Mouse (Mus musculus) heart, postnatal 25 days (tissue): Measurements from ENCODE around the gene Glipr2. TPM values are rescaled to one million over a fixed set of nuclear protein-coding genes. Genes with fewer than 3 reads are reported as not detected.

Experiments
- DNase-seq: peaks from one replicate; pipeline ENCODE4 v3.0.0; 2022; ENCODE audit warnings: low spot score
- intact Hi-C: fragments of 180-260 bp; cut with DNase I; formaldehyde crosslinking; loops from one replicate; pipeline ENCODE4 v1.15.1; 2025
- total RNA-seq, 2 experiments: library from RNA; stranded (reverse); gene quantifications; 2 replicates each; pipeline ENCODE4 v1.2.3; 2021

Glipr2 gene
- total RNA-seq, 2 experiments from 2014 or later, result 3.6 to 4.3 TPM

GRCm38 (mm10) chr4:43969373-43969772 lies 12.2 kb downstream of the Glipr2 start:
- no peak for DNase-seq
- intact Hi-C loops, result no loop called here

- intact Hi-C loops, result no loop called here
- DNase-seq, result no peak
Measured at GRCm38 (mm10) chr4:43970393-43971330, 13.5 kb downstream of the Glipr2 start.

- DNase-seq, result no peak
- intact Hi-C loops, result no loop called here
Measured at GRCm38 (mm10) chr4:43971541-43972136, 14.4 kb downstream of the Glipr2 start.

GRCm38 (mm10) chr4:43972137-43972591 lies 15.0 kb downstream of the Glipr2 start:
- intact Hi-C loops, result no loop called here
- DNase-seq, result no peak

- intact Hi-C loops, result no loop called here
- peak; percentile 76 for DNase-seq
Measured at GRCm38 (mm10) chr4:43973526-43973981, 16.4 kb downstream of the Glipr2 start.

- intact Hi-C loops, result no loop called here
- no peak for DNase-seq
Measured at GRCm38 (mm10) chr4:43974914-43975616, 17.9 kb downstream of the Glipr2 start.

- intact Hi-C loops, result no loop called here
- DNase-seq, result no peak
Measured at GRCm38 (mm10) chr4:43976223-43976740, 19.1 kb downstream of the Glipr2 start.

- intact Hi-C loops, result no loop called here
- peak; percentile 51 for DNase-seq
Measured at GRCm38 (mm10) chr4:43978521-43979443, 21.6 kb downstream of the Glipr2 start.

GRCm38 (mm10) chr4:43979746-43980145 lies 22.5 kb downstream of the Glipr2 start:
- intact Hi-C loops, result loop anchor here (5.0 kb wide), 2 partner anchors 32 to 72 kb away; no protein-coding TSS in a partner anchor
- DNase-seq, result no peak

GRCm38 (mm10) chr4:43980236-43980635 lies 23.0 kb downstream of the Glipr2 start:
- intact Hi-C loops, result loop anchor here (5.0 kb wide), 2 partner anchors 33 to 73 kb away; no protein-coding TSS in a partner anchor

GRCm38 (mm10) chr4:43980846-43981245 lies 23.6 kb downstream of the Glipr2 start:
- intact Hi-C loops, result loop anchor here (5.0 kb wide), 2 partner anchors 34 to 74 kb away; no protein-coding TSS in a partner anchor

More at GRCm38 (mm10) chr4:43980236-43980635, 23.0 kb downstream of the Glipr2 start:
- DNase-seq, result no peak

GRCm38 (mm10) chr4:43981251-43981650 lies 24.1 kb downstream of the Glipr2 start:
- intact Hi-C loops, result loop anchor here (5.0 kb wide), 2 partner anchors 34 to 74 kb away; no protein-coding TSS in a partner anchor
- no peak for DNase-seq

More at GRCm38 (mm10) chr4:43980846-43981245, 23.6 kb downstream of the Glipr2 start:
- no peak for DNase-seq

- intact Hi-C loops, result loop anchor here (1.0 to 5.0 kb wide), 3 partner anchors 35 to 75 kb away; no protein-coding TSS in a partner anchor
Measured at GRCm38 (mm10) chr4:43982053-43982732, 25.0 kb downstream of the Glipr2 start.

GRCm38 (mm10) chr4:43983181-43983580 lies 26.0 kb downstream of the Glipr2 start, which contains the start of gene Ccin:
TSS of gene Ccin (plus strand) at chr4:43983483.
- no peak for DNase-seq
- intact Hi-C loops, result loop anchor here (5.0 kb wide), 2 partner anchors 36 to 76 kb away; no protein-coding TSS in a partner anchor

More at GRCm38 (mm10) chr4:43982053-43982732, 25.0 kb downstream of the Glipr2 start:
- peak; percentile 83 for DNase-seq

GRCm38 (mm10) chr4:43983756-43984155 lies 26.6 kb downstream of the Glipr2 start:
- intact Hi-C loops, result loop anchor here (5.0 kb wide), 2 partner anchors 36 to 76 kb away; no protein-coding TSS in a partner anchor

GRCm38 (mm10) chr4:43984326-43984725 lies 27.1 kb downstream of the Glipr2 start:
- no peak for DNase-seq
- intact Hi-C loops, result loop anchor here (5.0 kb wide), 2 partner anchors 37 to 77 kb away; no protein-coding TSS in a partner anchor

More at GRCm38 (mm10) chr4:43983756-43984155, 26.6 kb downstream of the Glipr2 start:
- no peak for DNase-seq

GRCm38 (mm10) chr4:43988976-43989375 lies 31.8 kb downstream of the Glipr2 start:
- intact Hi-C loops, result no loop called here
- DNase-seq, result no peak
